Mouse (Mus musculus): ENCODE measurements around the gene Wipf3.

- TF ChIP-seq CTCF (IDR thresholded peaks at IDR 0.05; ENCODE audit: extremely low read depth, insufficient read depth, insufficient read length, insufficient replicate concordance) (no peak), POLR2A (IDR thresholded peaks at IDR 0.05; ENCODE audit: low read depth, low read length) (no peak)
Observed at GRCm38 (mm10) chr6:54539396-54539795, 110.0 kb downstream of the Wipf3 start.

Measured in spleen, adult 2 months (tissue).